Mouse (Mus musculus) mouse embryonic stem cell (cell line): Measurements from ENCODE around the gene Peli2.

Experiments
- in situ Hi-C, 2 experiments: fragments of 300-500 bp; cut with MboI; formaldehyde crosslinking; loops; 1 replicate in 1 of 2; 3 replicates in 1 of 2; pipeline ENCODE4 v1.14.3; 2019 to 2020; ENCODE audit warnings: low sequenced_read_pairs in 2 of 2, low pct_unique_long_range_greater_than_20kb in 1 of 2, mixed read lengths in 1 of 2; ENCODE audit not compliant: unreplicated experiment in 1 of 2

Gene Peli2

DNA sequence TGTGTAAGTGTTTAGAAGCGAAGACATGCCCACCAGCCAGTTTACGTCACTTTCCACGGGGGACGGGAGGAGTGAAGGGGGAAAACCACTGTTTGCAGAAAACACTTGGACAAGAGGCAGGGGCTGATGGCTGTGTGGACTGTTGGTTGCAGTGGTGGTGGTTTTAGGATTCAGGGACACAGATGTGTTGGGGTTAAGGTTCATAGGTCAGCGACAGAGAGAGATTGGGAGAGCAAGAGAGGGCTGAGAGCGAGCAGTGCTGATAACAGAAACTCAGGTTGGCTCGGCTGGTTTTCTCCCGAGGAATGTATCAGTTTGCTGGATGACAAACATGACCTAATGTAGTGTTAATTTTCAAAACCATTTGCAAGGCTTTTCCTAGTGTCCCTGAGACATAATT is 80.8 kb downstream of the Peli2 start:
- in situ Hi-C loops: no loop called here

DNA sequence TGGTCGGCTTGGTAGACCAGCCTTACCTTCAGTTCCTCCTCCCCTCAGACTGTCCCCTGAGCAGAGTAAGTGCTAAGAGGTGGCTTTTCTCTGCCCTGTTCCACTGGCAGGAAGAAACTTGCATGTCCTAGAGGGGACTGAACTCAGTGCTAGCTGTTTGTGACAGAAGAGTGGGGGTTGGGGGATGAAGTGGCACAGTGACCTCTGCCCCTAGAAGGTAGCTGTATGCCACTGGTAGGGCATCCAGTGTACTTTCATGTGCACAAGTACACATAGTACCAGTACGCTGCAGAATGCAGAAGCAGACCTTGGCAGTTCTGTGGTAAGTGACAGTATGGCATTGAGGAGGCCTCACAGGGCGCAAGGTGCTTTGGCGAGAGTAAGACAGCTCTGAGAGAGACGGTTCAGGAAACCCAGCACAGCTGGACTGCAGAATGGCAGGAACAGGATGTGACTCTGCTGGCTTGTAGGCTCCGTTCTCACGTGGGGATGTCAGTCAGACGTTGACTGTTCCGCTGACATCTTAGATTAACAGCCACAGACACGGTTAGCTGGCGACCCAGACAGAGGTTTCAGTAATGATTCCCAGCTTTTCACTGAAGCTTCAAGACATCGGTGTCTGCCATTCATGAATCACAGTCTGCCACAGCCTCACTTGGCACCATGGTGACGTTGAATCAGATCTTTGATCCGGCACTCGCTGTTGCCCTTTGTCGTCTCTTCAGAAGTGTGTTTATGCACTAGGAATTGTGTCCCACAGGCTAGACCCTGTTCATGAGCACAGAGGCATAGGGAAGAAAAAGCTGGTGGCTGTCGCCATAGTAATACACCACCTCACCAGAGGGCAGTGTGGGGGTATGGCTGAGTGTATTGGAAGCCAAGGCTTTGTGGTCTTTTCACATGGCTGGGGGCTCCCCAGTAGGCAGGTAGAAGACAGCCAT is 81.7 kb downstream of the Peli2 start:
- in situ Hi-C loops: no loop called here

DNA sequence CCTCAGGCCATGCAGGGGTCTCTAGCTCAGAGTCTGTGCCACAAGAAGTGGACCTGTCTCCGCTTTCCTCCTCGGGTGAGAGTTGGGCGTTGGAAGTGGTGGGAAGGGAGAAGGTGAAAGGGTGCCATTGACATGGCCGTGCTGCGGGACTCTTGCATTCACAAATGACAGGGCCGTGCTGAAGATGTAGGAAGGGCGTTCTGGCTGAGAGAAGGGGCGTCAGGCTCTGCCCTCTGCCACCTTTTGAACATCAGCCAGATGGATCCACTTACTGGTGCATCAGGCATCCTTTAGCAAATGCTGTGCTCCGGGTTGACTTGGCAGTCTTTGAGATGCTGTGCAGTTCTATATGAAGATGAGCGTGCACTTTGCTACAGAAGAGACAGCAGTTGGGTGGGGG is 84.4 kb downstream of the Peli2 start:
- in situ Hi-C loops: no loop called here

DNA sequence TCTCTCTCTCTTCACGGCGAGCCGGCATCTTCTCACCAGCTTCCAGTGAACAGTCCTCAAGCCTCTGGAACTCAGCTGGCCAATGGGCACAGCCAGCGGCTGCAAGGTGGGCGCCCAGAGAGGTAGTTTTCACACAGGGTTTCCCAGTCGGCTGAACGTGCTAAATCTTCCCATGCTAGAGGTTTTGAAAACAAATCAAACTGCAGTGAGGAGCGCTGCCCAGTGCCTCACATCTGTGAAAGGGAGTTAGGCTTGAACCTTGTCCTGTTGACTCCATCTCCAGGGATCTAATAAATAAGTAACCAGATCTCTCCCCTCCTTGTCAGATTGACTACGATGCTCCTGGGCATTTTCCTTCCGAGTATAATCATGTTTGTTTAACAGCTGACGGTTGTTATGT is 85.0 kb downstream of the Peli2 start:
- in situ Hi-C loops: no loop called here

DNA sequence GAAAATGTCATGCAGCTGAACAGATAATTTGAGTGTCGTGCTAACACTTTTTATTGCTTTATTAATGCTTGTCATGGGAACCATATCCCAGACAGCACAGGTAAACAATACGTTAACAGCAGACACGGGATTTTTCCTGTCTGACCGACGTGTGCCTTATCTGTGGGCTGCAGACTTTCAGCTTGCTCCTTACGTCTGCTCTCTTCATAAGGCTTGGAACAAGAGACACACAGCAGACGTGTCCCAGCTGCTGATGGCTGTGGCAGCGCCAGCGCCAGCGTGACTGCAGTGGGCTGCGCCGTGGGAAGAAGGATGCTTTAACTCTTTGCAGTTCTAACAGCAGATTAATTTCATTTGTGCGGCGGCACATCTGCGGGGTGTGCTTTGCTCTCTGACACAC is 86.5 kb downstream of the Peli2 start:
- in situ Hi-C loops: no loop called here

DNA sequence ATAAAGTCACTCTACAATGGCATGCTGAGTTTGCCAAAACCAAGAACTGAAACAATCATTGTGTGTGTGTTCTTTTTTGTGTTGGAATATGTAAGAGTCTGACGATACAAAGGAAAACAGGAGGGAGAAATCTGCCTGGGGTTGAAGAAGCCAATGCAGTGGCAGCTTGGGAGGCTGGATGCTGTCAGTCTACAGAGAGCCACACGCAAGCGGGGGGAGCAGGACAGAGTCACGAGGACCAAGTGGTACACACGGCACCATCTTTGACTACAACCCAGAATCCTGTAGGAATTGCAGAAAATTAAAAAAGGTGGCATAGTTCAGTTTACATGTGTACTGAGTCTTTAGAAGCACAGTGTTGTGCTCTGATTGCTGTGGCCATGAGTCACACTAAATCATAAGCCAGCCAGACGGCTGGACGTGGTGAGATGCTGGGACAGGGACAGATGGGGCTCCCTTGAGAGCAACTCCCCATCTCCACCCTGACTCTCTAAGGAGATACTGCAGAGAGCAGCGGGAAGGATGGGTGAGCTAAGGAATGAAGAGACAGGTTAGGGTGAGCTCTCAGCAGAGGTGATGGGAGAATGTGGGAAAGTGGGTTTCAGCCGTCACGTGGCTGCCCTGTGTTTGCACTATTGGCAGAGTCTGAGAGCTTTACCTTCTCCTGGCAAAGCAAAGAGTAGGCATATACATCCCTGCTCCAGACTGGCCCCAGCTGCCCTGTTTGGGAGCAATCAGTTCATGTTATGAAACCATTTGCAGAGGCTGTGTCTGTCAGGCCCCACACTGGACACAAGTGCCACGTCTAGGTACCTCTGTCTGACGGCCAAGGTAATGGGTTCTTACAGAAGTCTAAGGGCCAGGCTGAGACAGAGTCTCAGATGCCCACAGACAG is 87.4 kb downstream of the Peli2 start:
- in situ Hi-C loops: no loop called here

DNA sequence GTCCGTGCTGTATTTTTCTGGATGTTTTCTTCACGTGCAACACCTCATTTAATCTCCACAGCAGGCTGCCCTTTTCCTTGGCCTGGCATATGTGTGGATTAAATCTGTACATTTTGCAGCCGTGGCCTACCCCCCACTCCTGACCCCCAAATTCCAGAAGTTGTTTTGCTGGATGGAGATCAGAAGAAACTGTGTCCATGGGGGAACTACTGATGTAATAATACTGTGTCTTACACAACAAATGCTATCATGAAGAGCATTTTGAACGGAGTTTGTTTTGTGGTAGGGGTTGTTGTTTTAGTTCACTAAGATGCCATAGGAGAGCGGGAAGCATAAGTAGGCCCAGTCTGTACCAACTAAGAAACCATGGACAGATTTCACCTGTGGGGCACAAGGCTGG is 88.8 kb downstream of the Peli2 start:
- in situ Hi-C loops: no loop called here

DNA sequence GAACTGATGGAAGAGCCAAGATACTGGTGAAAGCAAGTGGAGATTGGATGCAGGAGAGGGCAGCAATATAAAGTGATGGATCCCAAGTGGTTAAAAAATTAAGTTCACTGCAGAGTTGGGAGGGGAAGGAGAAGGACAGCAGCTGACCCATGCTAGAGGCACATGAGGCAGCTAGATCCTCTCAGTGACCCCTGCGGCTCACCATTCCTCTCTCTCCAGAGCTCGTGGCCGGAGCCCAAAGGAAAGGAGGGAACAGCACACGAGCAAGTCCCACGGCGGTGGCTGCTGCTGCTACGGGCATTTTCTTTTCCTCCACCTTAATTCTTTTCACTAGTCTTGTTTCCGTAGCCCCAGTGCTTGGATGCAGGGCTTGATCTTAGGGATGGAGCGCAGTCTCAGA is 89.5 kb downstream of the Peli2 start:
- in situ Hi-C loops: no loop called here

DNA sequence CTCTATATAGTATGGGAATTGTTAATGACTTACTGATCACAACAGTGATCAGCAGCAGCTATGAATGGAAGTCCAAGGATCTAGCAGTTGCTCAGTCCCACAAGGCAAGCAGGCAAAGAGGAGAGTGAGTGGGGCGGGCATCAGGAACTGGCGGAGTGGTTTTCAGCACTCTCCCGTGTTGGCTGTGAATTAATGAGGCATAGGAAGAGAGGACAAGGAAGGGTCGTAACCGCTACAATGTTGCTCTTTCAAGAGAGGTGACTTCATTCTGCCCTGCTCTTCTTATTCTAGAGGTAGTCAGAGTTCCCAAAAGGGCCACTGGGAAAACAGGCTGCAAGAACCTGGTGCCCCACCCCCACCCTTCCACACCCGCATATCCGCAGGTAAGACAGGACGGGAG is 90.9 kb downstream of the Peli2 start:
- in situ Hi-C loops: no loop called here

DNA sequence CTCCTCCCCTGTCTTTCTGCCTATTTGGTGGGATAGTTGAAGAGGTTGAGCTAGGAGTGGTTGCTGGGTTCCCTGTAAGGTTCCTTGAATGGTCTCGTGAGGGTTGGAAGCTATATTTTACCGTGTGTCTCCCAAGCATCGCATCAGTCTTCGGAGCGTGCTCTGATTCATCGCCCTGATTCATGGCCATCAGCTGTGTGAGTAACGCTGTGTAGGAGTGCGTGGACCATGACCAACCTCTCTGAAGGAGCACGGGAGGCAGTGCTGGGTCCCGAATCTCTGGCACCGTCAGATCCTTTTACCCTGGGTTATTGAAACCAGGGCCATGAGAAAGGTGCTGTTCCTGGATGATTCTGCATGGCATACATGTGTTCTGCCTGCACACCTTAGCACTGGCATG is 92.2 kb downstream of the Peli2 start:
- in situ Hi-C loops: no loop called here

DNA sequence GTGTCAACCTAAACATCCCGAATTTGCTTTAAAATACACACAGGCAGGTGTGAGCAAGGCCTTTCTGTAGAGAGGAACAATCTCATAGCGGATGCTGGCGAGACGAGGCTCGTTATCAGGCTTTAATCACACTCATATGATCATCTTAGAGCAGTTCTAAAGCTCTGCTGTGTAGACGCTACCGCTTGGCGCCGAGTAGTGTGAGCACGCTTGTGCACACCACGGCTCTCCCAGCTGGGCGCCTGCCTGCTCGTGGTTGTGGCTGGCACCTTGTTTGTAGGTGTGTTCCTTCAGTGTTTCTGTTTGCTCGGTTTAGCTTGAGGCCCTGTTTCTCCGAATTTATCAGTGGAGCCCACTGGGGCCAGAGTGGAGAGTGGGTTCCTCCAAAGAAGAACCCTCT is 93.0 kb downstream of the Peli2 start:
- in situ Hi-C loops: no loop called here

DNA sequence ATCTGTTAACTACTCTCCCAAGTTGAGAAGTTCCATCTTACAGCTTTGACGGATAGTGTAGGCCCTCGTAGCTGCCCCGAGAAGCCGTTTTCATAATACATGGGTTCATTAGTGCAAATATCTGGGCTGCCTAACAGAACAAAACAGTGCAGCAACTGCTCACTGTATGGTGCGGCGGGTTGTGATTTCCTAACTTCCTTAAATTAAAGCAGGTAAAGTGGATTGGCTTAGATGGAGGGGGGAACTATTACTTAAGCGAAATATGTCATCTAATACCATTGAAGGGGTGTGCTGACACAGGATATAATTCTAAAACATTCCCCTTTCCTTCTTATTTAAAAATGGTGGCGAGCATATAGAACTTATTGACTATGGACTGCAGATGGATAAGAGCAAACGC is 101.4 kb downstream of the Peli2 start:
- in situ Hi-C loops: no loop called here

DNA sequence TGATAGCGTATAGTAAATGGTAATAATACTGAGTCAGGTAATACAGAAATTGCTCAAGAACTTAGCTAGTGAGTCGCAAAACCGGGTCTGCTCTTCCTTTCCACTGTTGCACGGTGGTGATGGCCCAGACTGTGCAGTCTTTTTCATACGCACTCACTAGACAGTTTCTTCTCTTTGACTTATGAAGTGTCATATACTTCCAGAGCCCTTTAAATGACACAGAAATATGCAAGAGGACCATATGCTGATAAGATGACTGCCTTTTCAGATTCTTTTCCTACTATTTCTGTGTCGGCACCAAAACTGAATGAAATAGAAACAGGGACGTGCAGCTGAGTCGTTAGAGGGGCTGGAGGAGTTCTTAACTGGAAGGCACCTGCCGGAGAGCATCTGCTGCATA is 102.1 kb downstream of the Peli2 start:
- in situ Hi-C loops: no loop called here

DNA sequence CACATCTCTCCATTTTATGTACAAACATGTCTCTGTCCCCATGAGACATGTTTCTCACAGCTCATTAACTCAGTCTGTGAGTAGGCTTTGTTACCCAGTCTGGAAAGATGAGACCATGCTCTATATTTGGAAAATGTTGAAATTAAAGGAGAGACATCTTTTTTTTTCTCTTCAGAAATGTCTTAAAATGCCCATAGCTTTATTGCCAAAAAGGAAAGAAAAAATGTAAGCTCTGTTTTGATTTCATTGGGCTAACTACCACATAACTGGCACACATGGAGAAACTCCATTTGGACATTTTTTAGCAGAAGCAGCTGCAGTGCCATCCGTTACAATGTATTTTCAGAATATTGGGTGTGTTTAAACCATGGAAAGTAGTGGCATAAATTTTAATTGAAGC is 103.6 kb downstream of the Peli2 start:
- in situ Hi-C loops: no loop called here

DNA sequence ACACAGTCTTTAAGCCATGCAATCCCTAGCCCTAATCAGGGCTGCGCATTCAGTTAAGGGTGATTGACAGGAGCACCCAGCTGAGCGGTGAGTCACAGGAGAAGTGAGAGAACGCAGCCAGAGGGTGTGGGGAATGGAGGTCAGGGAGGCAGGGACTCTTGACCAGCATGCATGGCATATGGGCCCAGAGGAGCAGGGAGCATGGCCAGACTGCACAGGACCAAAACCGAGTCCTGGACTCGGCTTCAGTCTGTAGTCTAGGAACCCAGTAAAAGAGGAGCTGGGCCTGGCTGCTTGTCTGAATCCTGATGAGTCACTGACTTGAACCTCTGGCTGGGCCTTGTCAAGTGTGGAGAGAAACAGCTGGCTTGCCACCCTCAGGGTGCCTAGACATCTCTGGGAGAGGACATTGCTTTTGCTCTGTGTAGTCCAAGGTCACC is 104.3 kb downstream of the Peli2 start:
- in situ Hi-C loops: no loop called here

DNA sequence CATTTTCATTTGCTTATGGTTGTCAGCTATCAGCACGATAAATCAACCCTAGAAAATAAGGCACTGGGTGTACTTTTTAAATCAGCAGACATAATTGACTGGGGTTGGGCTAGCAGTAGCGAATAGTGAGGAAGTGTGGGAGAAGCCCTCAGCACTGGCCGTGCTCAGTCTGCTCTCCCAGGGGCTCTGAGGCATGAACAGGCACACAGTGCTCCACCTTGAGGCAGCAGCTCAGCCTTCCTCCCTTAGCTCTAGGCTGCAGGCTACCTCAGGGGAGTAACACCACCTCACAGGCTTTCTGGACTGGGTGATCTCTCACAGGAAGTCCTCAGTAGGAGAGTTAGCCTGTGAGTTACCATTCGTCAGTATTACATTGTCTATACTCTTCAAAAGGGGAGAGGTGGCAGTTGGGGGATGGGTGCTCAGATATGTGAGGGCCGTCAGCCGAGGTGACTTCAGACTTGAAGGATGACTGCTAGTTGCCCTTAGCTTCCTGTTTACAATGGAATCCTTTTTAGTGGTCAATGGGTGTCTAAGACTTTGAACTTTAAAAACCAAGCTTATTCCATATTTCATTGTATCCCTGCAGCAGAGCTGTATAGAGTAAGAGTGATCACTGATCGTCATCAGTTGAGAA is 105.3 kb downstream of the Peli2 start:
- in situ Hi-C loops: no loop called here

DNA sequence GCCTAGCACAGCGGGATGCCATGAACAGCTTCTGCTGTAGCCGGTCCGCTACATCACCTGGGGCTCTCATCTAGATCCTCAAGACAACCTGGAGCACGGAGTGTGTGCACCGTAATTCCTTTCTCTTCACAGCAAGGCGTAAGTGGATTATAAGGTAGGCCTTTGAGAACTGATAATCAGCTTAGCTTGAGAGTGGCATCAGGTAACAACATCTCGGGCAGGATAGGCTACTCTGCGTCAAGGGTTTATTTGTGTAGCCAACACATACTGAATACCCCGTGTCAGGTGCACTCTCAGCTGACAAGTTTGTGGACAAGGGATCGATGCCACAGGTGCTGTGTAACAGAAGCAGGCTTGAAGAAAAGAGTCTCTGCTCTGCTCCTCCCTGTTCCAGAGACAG is 106.1 kb downstream of the Peli2 start:
- in situ Hi-C loops: no loop called here

DNA sequence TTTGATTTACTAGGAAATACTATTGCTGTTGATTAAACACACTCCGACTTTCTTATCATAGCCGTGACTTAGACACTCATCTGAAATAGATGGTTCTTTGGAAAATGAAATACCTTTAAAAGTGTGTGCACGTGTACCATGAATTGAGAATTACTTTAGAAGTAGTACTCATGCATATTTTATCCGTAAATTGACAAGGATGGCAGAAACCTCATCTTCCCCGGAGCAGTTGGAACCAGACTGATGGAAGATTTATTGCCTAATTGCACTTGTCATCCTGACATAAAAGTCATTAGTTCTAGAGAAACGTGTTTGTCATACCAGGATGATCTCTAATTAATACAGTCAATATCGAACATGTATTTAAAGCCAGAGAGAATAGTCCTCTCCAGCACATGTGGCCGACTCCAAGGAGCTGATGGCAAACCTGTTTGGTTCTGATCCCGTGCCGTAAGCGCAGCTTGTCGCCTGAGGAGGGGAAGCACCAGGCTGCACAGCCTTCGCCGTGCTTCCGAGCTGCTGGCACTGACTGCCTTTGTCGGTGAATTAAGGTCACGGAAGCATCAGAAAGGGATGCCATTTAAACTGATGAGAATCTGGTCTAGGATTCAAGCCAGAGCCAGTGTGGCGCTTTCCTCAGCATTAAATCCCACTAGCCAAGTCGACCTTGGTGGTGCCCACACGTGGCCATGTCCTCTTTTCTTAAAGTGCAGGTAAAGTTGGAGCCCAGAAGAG is 114.3 kb downstream of the Peli2 start:
- in situ Hi-C loops: no loop called here
